Mouse (Mus musculus) embryonic facial prominence, embryonic 12.5 days (tissue): ENCODE measurements around the gene Acbd4. TPM values are rescaled to one million over a fixed set of nuclear protein-coding genes. Genes with fewer than 3 reads are reported as not detected.

Experiments
- ATAC-seq: fragments of 200-750 bp; cut with Nextera tagmentation; 2 replicates; pipeline ENCODE4 v1.8.0; 2017; ENCODE audit not compliant: insufficient number of reproducible peaks, insufficient read depth, low FRiP score, low TSS enrichment
- H3K27ac ChIP-seq: fragments of 300-500 bp; sonication (generic); 2 replicates; pipeline ENCODE4 v1.5.1; 2016; ENCODE audit warnings: mild to moderate bottlenecking
- H3K27me3 ChIP-seq: fragments of 300-500 bp; sonication (generic); 2 replicates; pipeline ENCODE4 v1.6.1; 2016; ENCODE audit warnings: mild to moderate bottlenecking, moderate library complexity
- H3K36me3 ChIP-seq: fragments of 300-500 bp; sonication (generic); 2 replicates; pipeline ENCODE4 v1.6.1; 2016; ENCODE audit warnings: mild to moderate bottlenecking
- H3K4me1 ChIP-seq: fragments of 300-500 bp; sonication (generic); 2 replicates; pipeline ENCODE4 v1.6.1; 2016
- H3K4me2 ChIP-seq: fragments of 300-500 bp; sonication (generic); replicated peaks from 2 replicates; pipeline ENCODE4 v1.6.1; 2016; ENCODE audit warnings: mild to moderate bottlenecking, moderate library complexity
- H3K4me3 ChIP-seq: fragments of 300-500 bp; sonication (generic); 2 replicates; pipeline ENCODE4 v1.5.1; 2016; ENCODE audit warnings: mild to moderate bottlenecking
- H3K9ac ChIP-seq: fragments of 300-500 bp; sonication (generic); 2 replicates; pipeline ENCODE4 v1.6.1; 2016; ENCODE audit warnings: mild to moderate bottlenecking, moderate library complexity
- H3K9me3 ChIP-seq: fragments of 300-500 bp; sonication (generic); 2 replicates; pipeline ENCODE4 v1.6.1; 2016; ENCODE audit warnings: mild to moderate bottlenecking, moderate library complexity
- WGBS: fragments of 180-500 bp; shearing (Covaris S2); methylation state at CpG from one replicate; pipeline ENCODE4 v1.1.7; 2016; 5-methylcytosine and 5-hydroxymethylcytosine counted together
- polyA plus RNA-seq: library from polyadenylated mRNA; unstranded; fragments of >200 nt; fragmentation: Nextera tagmentation; extraction: Ambion mirVana; gene quantifications from 2 replicates; pipeline ENCODE4 v1.2.1, GENCODE M21; 2016

Acbd4 gene
- polyA plus RNA-seq, 1 experiment from 2014 or later, result 9.7 TPM

GRCm38 (mm10) chr11:103136039-103136577, 34.6 kb downstream of the Acbd4 start:
- Histone ChIP-seq H3K9me3 (no peaks in the 10 kb centered on the region), H3K36me3 (peaks cover 13% of the 10 kb centered on the region), H3K4me1 (peaks cover 19% of the 10 kb centered on the region), H3K27me3 (no peaks in the 10 kb centered on the region), H3K4me3 (no peak overlapping the region), H3K27ac (no peak overlapping the region), H3K4me2 (no peak overlapping the region), H3K9ac (no peak overlapping the region)
- 84% methylated on average over 8 of the region's 8 CpGs for WGBS
- ATAC-seq, result no peak

DNA sequence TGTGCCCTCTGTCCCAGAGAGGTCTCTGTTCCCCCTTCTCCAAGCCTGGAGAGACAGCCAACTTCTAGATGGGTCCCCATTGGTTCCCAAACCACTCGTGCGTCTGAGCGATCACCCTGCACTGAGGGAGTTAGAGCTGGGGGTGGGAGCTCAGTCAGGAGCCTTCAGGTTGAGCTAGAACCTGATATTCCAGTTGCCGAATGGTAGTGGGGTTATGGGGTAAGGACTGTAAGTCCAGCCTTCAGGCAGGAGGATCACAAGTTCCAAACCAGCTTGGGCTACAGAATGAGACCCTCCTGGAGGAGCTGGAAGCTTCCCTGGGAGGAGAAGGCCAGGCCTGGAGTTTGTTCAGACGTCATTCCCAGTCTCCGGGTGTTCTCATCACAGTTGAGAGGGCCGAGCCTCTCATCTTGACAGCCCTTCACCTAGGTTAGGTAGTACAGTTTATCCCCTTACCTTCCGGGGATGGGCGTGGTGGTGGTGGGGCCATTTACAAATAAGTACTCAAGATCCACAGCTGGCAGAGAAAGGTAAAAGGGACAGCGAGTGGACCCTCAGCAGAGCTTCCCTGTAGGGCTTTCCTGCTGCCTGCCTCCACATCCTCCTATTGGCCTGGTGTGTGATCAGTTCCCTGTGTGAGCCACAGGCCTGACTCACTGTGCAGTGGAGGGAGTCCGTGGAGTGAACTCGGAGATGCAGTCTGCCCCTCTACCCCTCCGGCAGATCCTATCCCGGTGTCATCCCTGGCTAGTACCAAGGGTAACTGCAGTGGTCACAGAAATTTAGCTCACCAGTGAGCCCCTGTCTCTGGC, 38.7 kb downstream of the Acbd4 start:
- Histone ChIP-seq H3K4me3 (no peak overlapping the region), H3K4me1 (peaks cover 32% of the 10 kb centered on the region), H3K9ac (no peak overlapping the region), H3K27me3 (no peaks in the 10 kb centered on the region), H3K4me2 (no peak overlapping the region), H3K36me3 (peaks cover 13% of the 10 kb centered on the region), H3K27ac (peak overlapping the region; percentile 66; the same call in 1 of the 2 replicates), H3K9me3 (no peaks in the 10 kb centered on the region)
- WGBS, result 77% methylated on average over 14 of the region's 14 CpGs
- ATAC-seq, result no peak

DNA sequence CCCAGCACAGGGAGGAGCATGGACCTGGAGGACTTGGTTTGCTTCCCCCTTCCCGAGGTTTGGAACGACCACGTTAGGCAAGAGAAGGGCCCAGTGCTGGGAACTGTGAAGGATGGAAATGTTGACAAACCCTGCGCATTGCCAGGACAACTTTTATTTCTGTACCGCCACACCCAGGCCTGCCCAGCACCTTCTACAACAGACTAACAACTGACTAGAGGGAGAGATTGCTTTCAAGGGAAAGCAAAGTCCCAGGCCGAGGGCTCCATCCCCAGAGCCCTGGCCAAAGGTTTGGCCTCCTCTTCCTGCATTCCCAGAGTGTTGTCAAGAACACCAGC, 39.2 kb downstream of the Acbd4 start:
- Histone ChIP-seq H3K4me1 (peaks cover 35% of the 10 kb centered on the region), H3K27me3 (no peaks in the 10 kb centered on the region), H3K36me3 (peaks cover 13% of the 10 kb centered on the region), H3K27ac (peak overlapping the region; percentile 66), H3K9me3 (no peaks in the 10 kb centered on the region), H3K4me2 (no peak overlapping the region), H3K9ac (no peak overlapping the region), H3K4me3 (no peak overlapping the region)
- ATAC-seq, result no peak
- 50% methylated on average over 6 of the region's 6 CpGs for WGBS

GRCm38 (mm10) chr11:103141101-103141943, 39.8 kb downstream of the Acbd4 start:
- no peak overlapping the region for H3K9ac ChIP-seq
- no peak overlapping the region for H3K4me3 ChIP-seq
- peaks cover 13% of the 10 kb centered on the region for H3K36me3 ChIP-seq
- H3K27me3 ChIP-seq, result no peaks in the 10 kb centered on the region
- no peak for ATAC-seq
- H3K9me3 ChIP-seq, result no peaks in the 10 kb centered on the region
- peaks cover 35% of the 10 kb centered on the region for H3K4me1 ChIP-seq
- H3K4me2 ChIP-seq, result no peak overlapping the region
- H3K27ac ChIP-seq, result peak overlapping the region; percentile 74
- WGBS, result 22% methylated on average over 11 of the region's 11 CpGs

DNA sequence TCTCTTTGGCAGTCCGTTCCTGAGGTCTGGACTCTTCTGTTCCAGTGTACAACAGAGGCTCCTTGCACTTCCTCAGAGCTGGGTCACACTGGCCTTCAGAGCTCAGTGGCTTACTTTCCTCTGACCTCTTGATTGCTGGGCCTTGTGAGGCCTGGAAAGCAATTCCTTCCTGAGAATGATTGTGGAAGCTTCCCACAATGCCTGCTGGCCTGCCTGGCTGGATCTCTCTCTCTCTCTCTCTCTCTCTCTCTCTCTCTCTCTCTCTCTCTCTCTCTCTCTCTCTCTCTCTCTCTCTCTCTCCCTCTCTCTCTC, 40.4 kb downstream of the Acbd4 start:
- no peaks in the 10 kb centered on the region for H3K27me3 ChIP-seq
- ATAC-seq, result no peak
- 20% methylated on average over 1 of the region's 1 CpGs for WGBS

DNA sequence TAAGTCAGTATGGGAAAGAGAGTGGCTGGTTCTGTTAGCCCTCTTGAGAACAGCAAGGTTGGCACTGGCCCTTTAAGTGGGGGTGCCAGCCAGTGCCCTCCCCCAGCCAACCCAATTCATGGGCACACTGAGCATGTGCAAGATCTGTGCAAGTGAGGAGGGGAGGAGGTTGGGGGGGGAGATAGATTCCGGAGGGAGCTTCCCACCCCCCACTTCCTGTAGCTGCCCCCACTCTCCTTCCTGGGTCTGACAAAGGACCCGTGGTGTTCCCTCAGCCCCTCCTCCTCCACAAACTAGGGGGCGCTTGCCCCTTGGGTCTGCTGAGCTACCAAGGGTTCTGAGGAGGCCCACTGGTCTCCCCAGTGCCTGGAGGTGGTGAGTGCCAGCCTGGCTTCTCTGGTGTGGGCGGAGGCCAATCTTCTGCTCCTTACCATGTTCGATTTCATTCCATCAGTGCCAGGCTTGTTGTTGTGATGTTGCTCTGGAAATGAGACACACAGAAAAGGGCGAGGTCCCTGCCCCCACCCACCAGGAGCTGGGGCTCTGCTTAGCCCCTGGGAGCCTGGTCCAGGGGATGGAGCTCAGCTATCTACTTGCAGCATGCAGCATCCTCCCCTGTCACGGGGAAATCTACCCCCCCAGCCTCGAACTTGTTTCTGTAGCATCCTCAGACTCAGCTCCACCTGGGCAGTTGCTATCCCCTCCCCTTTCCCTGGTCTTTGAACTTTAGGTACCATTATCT, 41.1 kb downstream of the Acbd4 start:
- H3K27me3 ChIP-seq, result no peaks in the 10 kb centered on the region
- H3K4me3 ChIP-seq, result peak overlapping the region; percentile 22; the same call in 1 of the 2 replicates
- peaks cover 13% of the 10 kb centered on the region for H3K36me3 ChIP-seq
- peak overlapping the region; percentile 37 for H3K4me2 ChIP-seq
- H3K9ac ChIP-seq, result peak overlapping the region; percentile 31; the same call in 1 of the 2 replicates
- 25% methylated on average over 8 of the region's 8 CpGs for WGBS
- peak overlapping the region; percentile 74 for H3K27ac ChIP-seq
- peak; percentile 53 for ATAC-seq
- peaks cover 35% of the 10 kb centered on the region for H3K4me1 ChIP-seq
- no peaks in the 10 kb centered on the region for H3K9me3 ChIP-seq

More for the DNA sequence above, 40.4 kb downstream of the Acbd4 start:
- Histone ChIP-seq H3K27ac (peak overlapping the region; percentile 74), H3K36me3 (peaks cover 13% of the 10 kb centered on the region), H3K4me2 (0 out of 2 replicates have a peak overlapping the region, but pooled peaks have one; percentile 37), H3K4me1 (peaks cover 35% of the 10 kb centered on the region), H3K9me3 (no peaks in the 10 kb centered on the region), H3K4me3 (no peak overlapping the region), H3K9ac (no peak overlapping the region)

- H3K4me3 ChIP-seq, result no peak overlapping the region
- H3K36me3 ChIP-seq, result peaks cover 1% of the 10 kb centered on the region; the same call in 1 of the 2 replicates
- peaks cover 35% of the 10 kb centered on the region for H3K4me1 ChIP-seq
- no peaks in the 10 kb centered on the region for H3K27me3 ChIP-seq
- no peaks in the 10 kb centered on the region for H3K9me3 ChIP-seq
- no peak for ATAC-seq
- H3K4me2 ChIP-seq, result no peak overlapping the region
- H3K27ac ChIP-seq, result peak overlapping the region; percentile 32
- no peak overlapping the region for H3K9ac ChIP-seq
- 24% methylated on average over 12 of the region's 12 CpGs for WGBS
These were observed 43.1 kb downstream of the Acbd4 start for GRCm38 (mm10) chr11:103144309-103145285.

DNA sequence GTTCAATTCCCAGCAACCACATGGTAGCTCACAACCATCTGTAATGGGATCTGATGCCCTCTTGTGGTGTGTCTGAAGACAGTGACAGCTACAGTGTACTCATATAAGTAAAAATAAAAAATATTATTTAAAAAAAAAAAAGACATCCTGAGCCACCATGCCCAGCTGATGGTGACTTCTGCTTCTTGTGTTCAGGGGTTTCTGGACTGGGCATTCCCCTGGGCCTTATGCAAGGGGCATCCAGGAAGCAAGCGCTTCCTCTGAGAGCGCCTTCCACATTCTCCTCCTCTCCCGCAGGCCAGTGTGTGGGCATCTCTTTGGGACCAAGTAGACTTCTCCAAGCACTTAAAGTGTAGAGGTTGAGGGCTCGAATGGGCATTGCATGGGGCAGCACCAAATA, 44.9 kb downstream of the Acbd4 start:
- ATAC-seq, result no peak
- H3K9me3 ChIP-seq, result no peaks in the 10 kb centered on the region
- no peaks in the 10 kb centered on the region for H3K36me3 ChIP-seq
- no peaks in the 10 kb centered on the region for H3K27me3 ChIP-seq
- H3K27ac ChIP-seq, result no peak overlapping the region
- H3K4me2 ChIP-seq, result no peak overlapping the region
- H3K4me3 ChIP-seq, result no peak overlapping the region
- WGBS, result 91% methylated on average over 4 of the region's 4 CpGs
- no peak overlapping the region for H3K9ac ChIP-seq
- peaks cover 30% of the 10 kb centered on the region for H3K4me1 ChIP-seq

GRCm38 (mm10) chr11:103147766-103148165, 46.3 kb downstream of the Acbd4 start:
- Histone ChIP-seq H3K4me1 (peaks cover 16% of the 10 kb centered on the region), H3K27me3 (no peaks in the 10 kb centered on the region), H3K4me3 (no peak overlapping the region), H3K9me3 (no peaks in the 10 kb centered on the region), H3K4me2 (no peak overlapping the region), H3K9ac (no peak overlapping the region), H3K27ac (no peak overlapping the region), H3K36me3 (no peaks in the 10 kb centered on the region)
- WGBS, result 64% methylated on average over 4 of the region's 4 CpGs
- no peak for ATAC-seq

GRCm38 (mm10) chr11:103149771-103150170, 48.3 kb downstream of the Acbd4 start:
- Histone ChIP-seq H3K4me2 (no peak overlapping the region), H3K9me3 (no peaks in the 10 kb centered on the region), H3K27ac (no peak overlapping the region), H3K4me3 (no peak overlapping the region), H3K27me3 (no peaks in the 10 kb centered on the region), H3K9ac (no peak overlapping the region), H3K4me1 (peaks cover 7% of the 10 kb centered on the region; the same call in 1 of the 2 replicates), H3K36me3 (no peaks in the 10 kb centered on the region)
- 91% methylated on average over 4 of the region's 4 CpGs for WGBS
- no peak for ATAC-seq
